Mouse (Mus musculus): ENCODE measurements around the gene Arpin. TPM values are rescaled to one million over a fixed set of nuclear protein-coding genes. Genes with fewer than 3 reads are reported as not detected.

The Arpin gene
- polyA plus RNA-seq, 1 experiment from 2014 or later, result 22.6 TPM

DNA sequence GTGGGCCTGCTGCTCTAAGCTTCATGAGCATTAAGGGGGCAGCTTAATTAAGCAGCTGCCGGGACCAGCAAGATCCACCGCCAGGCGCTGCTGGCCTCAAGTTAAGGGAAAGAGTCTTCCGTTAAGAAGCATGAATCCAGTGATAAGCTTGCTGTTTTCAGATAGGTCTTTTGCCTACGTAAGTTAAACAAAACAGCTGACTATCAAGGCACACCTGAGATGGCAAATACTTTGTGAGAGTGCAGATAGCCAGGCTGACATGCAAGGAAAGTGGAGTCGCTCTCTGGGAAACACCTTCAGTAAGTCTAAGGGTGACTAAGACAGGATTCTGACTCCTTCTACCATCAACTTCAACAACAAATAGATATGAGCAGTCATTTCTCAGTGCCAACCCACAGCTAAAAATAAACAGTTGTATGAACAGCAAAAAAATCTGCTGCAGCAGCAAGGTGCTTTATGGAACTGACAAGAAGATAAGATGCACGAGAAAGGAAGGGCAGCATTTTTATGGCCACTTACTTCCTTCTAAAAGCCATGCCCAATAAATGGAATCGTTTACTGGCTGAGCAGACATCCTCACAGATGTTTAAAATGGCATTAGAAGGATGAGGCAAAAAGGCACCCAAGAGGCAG is 31.9 kb downstream of the Arpin start:
- Histone ChIP-seq H3K4me2 (replicated peaks; ENCODE audit: low read depth, low read length) (no peak overlapping the region), H3K9ac (replicated peaks; ENCODE audit: low read depth) (no peak overlapping the region), H3K4me3 (ENCODE audit: low read depth, low read length) (no peak overlapping the region), H3K27ac (ENCODE audit: low read length) (no peak overlapping the region), H3K4me1 (ENCODE audit: insufficient read depth, low read depth, low read length) (no peaks in the 10 kb centered on the region), H3K36me3 (ENCODE audit: insufficient read depth, low read length) (peaks cover 4% of the 10 kb centered on the region; the same call in 1 of the 2 replicates), H3K9me3 (ENCODE audit: low read length) (no peaks in the 10 kb centered on the region), H3K27me3 (replicated peaks; ENCODE audit: insufficient read depth, low read length) (no peaks in the 10 kb centered on the region)
- DNase-seq (ENCODE audit: low spot score) (no peak), ATAC-seq (no peak)
- TF ChIP-seq EP300 (IDR thresholded peaks at IDR 0.05) (no peak), CTCF (IDR thresholded peaks at IDR 0.05) (no peak)
- 83% methylated on average over 8 of the region's 8 CpGs for WGBS

DNA sequence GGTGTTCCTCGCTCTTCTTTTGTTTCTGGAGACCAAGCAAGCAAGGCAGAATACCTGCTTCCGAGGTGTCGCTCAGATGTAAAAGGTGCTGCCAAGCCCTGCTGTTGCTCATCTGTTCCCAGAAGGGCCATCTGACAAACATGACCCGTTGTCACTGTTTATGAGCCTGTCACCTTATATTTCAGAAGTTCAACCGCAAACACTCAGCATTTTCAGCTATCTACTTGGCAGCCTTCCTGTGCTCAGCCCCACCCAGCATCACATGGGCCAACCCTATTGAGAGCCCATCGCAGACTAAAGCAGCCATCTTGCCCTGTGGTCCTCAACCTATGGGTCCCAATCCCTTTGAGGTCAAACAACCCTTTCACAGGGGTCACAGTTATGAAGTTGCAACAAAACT is 34.4 kb downstream of the Arpin start:
- TF ChIP-seq CTCF (IDR thresholded peaks at IDR 0.05), result no peak
- no peak for TF ChIP-seq EP300 (IDR thresholded peaks at IDR 0.05)
- Histone ChIP-seq H3K9me3 (ENCODE audit: low read length) (no peaks in the 10 kb centered on the region), H3K27me3 (replicated peaks; ENCODE audit: insufficient read depth, low read length) (no peaks in the 10 kb centered on the region), H3K36me3 (ENCODE audit: insufficient read depth, low read length) (peaks cover 4% of the 10 kb centered on the region; the same call in 1 of the 2 replicates), H3K4me3 (ENCODE audit: low read depth, low read length) (no peak overlapping the region), H3K9ac (replicated peaks; ENCODE audit: low read depth) (no peak overlapping the region), H3K27ac (ENCODE audit: low read length) (no peak overlapping the region), H3K4me2 (replicated peaks; ENCODE audit: low read depth, low read length) (no peak overlapping the region), H3K4me1 (ENCODE audit: insufficient read depth, low read depth, low read length) (no peaks in the 10 kb centered on the region)
- WGBS, result 82% methylated on average over 6 of the region's 6 CpGs
- DNase-seq (ENCODE audit: low spot score) (no peak), ATAC-seq (no peak)

DNA sequence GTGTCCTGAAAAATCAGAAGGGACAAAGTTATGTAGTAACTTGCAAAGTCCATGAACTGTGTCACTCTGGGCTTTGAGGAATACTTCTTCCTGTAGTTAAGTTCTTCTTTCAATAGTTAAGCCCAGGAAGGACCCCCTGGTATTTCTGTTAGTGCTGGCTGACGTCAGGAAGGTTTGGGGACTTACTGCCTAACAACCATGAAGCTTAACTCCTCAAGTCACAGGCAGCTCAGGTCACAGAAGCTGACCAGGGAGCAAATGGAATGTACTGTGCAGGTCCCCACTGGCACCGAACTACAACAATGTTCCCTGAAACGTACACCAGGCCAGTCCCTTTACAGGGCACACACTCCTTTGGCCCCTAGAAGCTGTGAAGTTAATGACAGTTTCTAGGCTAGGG is 39.9 kb downstream of the Arpin start:
- ATAC-seq (no peak), DNase-seq (ENCODE audit: low spot score) (no peak)
- Histone ChIP-seq H3K4me1 (ENCODE audit: insufficient read depth, low read depth, low read length) (no peaks in the 10 kb centered on the region), H3K27ac (ENCODE audit: low read length) (no peak overlapping the region), H3K9me3 (ENCODE audit: low read length) (no peaks in the 10 kb centered on the region), H3K4me2 (replicated peaks; ENCODE audit: low read depth, low read length) (no peak overlapping the region), H3K4me3 (ENCODE audit: low read depth, low read length) (no peak overlapping the region), H3K27me3 (replicated peaks; ENCODE audit: insufficient read depth, low read length) (no peaks in the 10 kb centered on the region), H3K36me3 (ENCODE audit: insufficient read depth, low read length) (peaks cover 4% of the 10 kb centered on the region; the same call in 1 of the 2 replicates), H3K9ac (replicated peaks; ENCODE audit: low read depth) (no peak overlapping the region)
- TF ChIP-seq EP300 (IDR thresholded peaks at IDR 0.05) (no peak), CTCF (IDR thresholded peaks at IDR 0.05) (no peak)
- 80% methylated on average over 3 of the region's 3 CpGs for WGBS

DNA sequence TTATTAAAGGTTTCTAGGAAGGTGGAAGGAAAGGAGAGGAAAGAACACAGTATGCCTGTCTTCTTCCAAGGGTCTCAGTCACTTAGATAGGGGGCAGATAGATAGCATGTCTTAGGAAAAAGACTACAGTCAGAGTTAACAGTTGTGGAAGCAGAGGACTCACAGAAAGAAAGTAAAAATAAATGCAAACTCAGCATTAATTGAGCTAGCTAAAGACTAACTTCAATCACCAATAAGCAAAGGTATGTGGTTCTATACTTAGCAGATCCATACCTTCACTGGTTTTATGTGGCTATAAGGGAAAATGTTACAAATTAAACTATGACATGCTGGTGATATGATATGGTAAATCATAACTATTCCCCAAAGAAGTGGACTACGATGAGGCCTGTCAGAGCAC is 40.4 kb downstream of the Arpin start:
- no peak overlapping the region for H3K27ac ChIP-seq (ENCODE audit: low read length)
- H3K27me3 ChIP-seq (replicated peaks; ENCODE audit: insufficient read depth, low read length), result no peaks in the 10 kb centered on the region
- ATAC-seq (no peak), DNase-seq (ENCODE audit: low spot score) (no peak)
- WGBS, result 98% methylated on average over 1 of the region's 1 CpGs
- no peak overlapping the region for H3K4me3 ChIP-seq (ENCODE audit: low read depth, low read length)
- no peaks in the 10 kb centered on the region for H3K4me1 ChIP-seq (ENCODE audit: insufficient read depth, low read depth, low read length)
- no peaks in the 10 kb centered on the region for H3K9me3 ChIP-seq (ENCODE audit: low read length)
- no peak overlapping the region for H3K9ac ChIP-seq (replicated peaks; ENCODE audit: low read depth)
- TF ChIP-seq EP300 (IDR thresholded peaks at IDR 0.05) (no peak), CTCF (IDR thresholded peaks at IDR 0.05) (no peak)
- H3K4me2 ChIP-seq (replicated peaks; ENCODE audit: low read depth, low read length), result no peak overlapping the region
- H3K36me3 ChIP-seq (ENCODE audit: insufficient read depth, low read length), result peaks cover 2% of the 10 kb centered on the region; the same call in 1 of the 2 replicates

DNA sequence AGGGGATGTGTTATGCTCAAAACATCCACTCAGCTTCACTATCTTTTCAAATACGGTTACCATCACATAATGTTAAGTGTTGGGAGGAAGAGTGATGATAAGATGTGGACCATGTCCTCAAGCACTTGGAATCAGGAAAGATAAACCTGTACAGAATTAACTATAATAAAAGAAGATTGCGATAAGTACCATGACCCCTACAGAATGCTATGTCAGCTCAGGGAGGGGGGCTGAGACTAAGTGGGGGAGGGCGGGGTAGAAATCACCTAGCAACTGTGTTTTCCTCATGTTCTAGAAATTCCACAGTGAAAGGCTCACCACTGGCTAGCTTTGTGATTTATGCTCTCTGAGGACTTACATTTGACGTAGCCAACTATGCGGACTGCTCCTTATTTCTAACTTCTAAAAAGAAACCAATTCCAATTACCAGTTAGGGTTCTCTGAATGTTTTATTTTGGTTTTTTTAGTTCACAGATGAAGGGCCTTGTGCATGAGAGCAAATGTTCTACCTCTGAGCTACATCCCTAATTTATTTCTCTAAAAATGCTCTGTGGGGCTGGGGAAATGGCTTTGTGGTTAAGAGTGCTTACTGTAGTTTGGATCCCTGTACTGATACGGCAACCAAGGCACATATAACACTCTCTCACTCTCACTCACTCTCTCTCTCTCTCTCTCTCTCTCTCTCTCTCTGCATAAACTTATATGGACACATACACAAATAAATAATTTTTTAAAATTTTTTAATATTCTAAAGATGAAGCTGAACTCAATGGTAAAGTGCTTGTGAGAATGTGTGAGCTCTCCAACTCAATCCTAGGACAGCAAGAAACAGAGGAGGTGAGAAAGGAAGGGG is 42.4 kb downstream of the Arpin start:
- H3K9me3 ChIP-seq (ENCODE audit: low read length), result no peaks in the 10 kb centered on the region
- H3K27me3 ChIP-seq (replicated peaks; ENCODE audit: insufficient read depth, low read length), result no peaks in the 10 kb centered on the region
- H3K36me3 ChIP-seq (ENCODE audit: insufficient read depth, low read length), result no peaks in the 10 kb centered on the region
- H3K9ac ChIP-seq (replicated peaks; ENCODE audit: low read depth), result no peak overlapping the region
- ATAC-seq (peak; percentile 44), DNase-seq (ENCODE audit: low spot score) (peak; percentile 37)
- 66% methylated on average over 6 of the region's 6 CpGs for WGBS
- H3K27ac ChIP-seq (ENCODE audit: low read length), result no peak overlapping the region
- TF ChIP-seq CTCF (IDR thresholded peaks at IDR 0.05) (no peak), EP300 (IDR thresholded peaks at IDR 0.05) (no peak)
- H3K4me1 ChIP-seq (ENCODE audit: insufficient read depth, low read depth, low read length), result no peaks in the 10 kb centered on the region
- no peak overlapping the region for H3K4me3 ChIP-seq (ENCODE audit: low read depth, low read length)
- no peak overlapping the region for H3K4me2 ChIP-seq (replicated peaks; ENCODE audit: low read depth, low read length)

DNA sequence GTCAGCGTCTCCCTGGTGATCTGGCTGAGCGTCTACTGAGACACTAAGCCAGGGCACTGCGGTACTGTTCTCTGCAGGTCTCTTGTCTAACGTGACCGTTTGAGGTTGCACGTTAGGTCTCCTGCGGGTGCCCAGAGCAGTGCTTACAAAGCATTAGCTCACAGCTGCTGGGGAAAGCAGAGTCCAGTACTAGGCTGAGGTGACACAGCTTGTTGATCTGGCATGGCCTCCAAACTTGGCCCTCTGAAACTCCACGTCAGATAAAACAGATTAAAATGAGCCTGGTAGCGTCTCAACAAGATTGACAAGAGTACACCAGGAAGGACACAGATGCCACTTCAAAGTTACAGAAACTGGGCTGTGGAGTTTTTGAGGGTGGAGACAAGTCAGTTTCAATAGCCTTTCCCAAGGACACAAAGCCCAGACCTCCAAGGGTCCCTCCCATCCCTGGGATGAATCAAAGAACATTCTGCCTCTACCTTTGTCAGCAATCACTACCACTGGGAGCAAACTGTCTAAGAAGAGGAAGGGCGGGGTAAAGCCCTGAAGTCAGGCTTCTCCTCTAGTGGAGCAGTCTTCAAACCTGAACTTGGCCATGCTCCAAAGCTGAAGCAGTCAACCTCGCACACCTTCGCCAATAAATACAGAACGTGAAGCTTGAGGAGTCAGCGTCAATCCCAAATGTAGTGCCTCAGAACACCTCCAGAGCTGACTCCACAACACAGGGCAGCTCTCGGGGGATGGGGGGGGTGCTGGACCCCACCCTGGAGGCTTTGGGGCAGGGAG is 44.5 kb downstream of the Arpin start:
- no peaks in the 10 kb centered on the region for H3K27me3 ChIP-seq (replicated peaks; ENCODE audit: insufficient read depth, low read length)
- no peaks in the 10 kb centered on the region for H3K4me1 ChIP-seq (ENCODE audit: insufficient read depth, low read depth, low read length)
- TF ChIP-seq CTCF (IDR thresholded peaks at IDR 0.05), result no peak
- no peak for TF ChIP-seq EP300 (IDR thresholded peaks at IDR 0.05)
- DNase-seq (ENCODE audit: low spot score), result peak; percentile 46
- no peak overlapping the region for H3K4me2 ChIP-seq (replicated peaks; ENCODE audit: low read depth, low read length)
- H3K27ac ChIP-seq (ENCODE audit: low read length), result no peak overlapping the region
- 67% methylated on average over 15 of the region's 15 CpGs for WGBS
- H3K4me3 ChIP-seq (ENCODE audit: low read depth, low read length), result no peak overlapping the region
- no peaks in the 10 kb centered on the region for H3K9me3 ChIP-seq (ENCODE audit: low read length)
- no peaks in the 10 kb centered on the region for H3K36me3 ChIP-seq (ENCODE audit: insufficient read depth, low read length)
- ATAC-seq, result peak; percentile 37
- no peak overlapping the region for H3K9ac ChIP-seq (replicated peaks; ENCODE audit: low read depth)
